Mouse (Mus musculus): ENCODE data around the gene Rora.

Gene Rora

DNA sequence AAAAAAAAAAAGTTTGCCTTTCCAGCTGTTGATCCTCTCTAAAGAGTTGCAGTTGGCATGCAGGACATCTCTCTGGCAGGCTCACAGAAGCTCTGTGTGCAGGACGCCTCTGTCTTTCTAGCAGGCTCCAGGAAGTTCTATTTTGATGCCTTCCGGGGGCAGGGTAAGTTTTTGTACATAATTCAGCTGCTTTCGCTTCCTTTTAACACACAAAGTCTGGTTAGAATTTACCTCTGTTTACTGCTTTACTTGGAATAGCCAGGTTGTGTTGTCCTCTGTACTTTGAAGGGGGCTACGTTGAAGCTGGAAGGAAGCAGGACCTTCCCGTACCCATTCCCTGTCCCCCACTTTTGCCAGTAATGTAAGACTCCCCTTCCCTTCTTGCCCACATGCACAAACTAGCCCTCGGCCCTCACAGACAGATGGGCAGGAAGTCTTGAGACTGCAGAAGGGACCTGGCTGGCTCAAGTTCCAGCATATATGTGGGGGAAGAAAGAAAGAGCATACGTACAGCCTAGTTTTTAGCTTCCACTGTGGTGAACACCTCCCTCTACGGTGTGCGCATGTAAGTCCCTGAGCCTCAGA is 231.0 kb downstream of the Rora start:
- no peak for DNase-seq (ENCODE audit: low read depth, low spot score)

DNA sequence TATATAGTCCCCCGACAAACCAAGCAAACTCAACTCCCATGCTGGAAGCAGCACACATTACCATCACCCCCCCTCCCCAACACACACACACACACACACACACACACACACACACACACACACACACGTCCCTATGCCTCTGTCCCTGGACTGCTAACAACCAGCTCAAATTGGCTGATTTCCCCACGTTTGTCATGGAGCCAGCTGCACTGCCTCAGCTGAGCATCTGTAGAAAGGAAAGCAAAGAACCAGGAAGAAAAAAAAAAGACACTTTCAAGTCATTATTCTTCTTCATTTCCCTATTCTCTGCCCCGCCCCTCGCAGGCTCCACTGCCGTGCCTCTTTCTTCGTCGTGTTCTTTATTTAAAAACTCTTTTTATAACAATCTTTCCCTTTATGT is 235.1 kb downstream of the Rora start:
- DNase-seq (ENCODE audit: low read depth, low spot score): no peak

DNA sequence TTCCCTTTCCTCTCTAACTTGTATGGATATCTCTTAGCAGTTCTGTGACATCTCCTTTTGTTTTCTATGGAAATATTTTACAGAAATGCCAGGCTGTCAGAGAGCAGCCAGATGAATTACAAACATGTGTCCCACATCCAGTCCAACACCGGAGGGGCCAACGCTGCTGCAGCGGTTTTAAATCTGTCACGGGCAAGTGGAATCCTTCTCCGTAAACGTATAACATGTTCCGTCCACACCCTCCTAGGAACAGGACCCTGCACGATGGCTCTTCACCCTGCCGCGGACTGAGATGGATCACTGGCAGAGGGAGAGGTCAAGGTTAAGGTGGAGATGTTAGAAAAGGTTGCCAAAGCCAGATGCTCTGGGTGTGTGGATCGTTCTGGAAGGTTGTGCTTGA is 237.8 kb downstream of the Rora start:
- DNase-seq (ENCODE audit: low read depth, low spot score): peak; percentile 72

DNA sequence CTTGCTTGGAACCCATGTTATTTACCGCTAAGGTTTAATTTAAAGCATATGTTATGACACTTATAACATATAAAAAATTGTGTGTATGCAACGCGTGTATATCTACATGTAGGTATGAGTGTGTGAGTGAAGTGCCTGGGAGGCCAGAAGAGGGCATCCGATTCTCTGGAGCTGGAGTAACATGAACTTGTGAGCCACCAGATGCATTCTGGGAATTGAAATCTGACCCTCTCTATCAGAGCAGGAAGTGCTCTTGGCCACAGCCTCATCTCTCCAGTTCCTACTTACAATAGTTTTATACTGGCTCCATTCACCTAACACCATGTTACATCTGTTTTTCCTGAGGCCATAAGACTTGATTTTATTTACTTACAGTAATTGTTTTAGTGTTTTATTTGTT is 238.8 kb downstream of the Rora start:
- DNase-seq (ENCODE audit: low read depth, low spot score): no peak

DNA sequence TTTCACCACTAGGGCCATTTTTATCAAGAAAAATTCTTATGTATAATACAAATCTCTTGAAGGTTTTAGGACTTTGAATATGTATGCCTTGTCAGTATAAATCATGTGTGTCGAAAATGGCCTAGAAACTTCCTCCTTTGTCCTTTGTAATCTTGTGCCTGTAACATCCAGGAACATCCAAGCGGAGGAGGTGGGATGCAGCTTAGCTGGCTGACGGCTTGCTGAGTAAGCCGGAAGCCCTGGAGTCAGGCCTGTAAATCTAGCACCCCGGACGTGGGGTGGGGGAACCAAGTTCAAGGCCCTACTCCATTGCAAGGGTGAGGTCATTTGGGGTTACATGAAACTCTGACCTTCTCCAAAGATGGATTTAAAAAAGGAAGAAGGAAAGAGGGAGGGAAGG is 239.3 kb downstream of the Rora start:
- DNase-seq (ENCODE audit: low read depth, low spot score): no peak

DNA sequence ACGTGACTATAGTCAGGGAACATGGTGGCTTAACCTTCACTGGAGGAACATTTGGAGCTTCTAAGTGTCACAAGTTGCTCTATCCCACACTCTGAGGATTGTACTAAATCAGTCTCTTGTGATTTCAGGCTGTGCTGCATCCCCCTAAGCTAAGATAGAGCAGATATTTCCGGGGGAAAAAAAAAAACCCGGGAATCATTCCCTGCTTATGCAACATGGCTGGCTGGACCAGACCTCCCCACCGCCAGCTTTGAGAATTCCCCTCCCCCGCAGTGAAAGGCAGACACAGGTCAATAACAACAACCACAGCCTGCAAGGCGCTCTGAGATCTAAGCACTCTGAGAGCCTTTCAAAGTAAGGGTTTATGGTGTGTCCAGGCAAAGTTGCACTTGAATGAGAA is 244.7 kb downstream of the Rora start:
- DNase-seq (ENCODE audit: low read depth, low spot score): no peak

DNA sequence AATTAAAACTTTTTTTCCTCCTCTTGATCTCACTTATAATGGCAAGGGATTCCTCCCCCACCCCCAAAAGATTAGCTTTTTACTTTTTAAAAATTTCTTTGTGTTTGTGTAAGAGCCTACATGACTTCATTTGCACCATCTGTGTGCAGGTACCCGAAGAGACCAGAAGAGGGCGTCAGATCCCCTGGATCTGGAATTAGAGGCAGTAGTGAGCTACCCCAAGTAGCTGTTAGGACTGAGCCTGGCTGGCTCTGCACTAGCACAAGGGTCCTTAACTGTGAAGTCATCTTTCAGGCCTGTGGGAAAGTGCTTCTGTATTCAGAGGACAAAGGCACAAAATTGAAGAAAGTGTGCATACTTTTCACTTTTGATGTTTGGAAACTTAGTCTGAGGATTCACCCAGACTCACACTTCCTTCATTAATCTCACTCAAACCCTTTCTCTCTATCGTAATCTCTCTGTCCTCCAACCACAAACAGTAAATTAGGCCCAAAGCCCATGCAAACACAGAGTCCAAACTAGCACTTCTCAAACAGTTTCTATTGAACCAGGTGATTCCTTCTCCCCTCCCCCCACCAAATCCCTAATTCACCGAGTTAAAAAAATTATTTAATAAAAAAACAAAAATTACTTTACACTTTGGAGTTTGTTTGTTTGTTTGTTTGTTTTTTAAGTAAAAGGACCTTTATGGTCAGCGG is 246.1 kb downstream of the Rora start:
- DNase-seq (ENCODE audit: low read depth, low spot score): no peak

DNA sequence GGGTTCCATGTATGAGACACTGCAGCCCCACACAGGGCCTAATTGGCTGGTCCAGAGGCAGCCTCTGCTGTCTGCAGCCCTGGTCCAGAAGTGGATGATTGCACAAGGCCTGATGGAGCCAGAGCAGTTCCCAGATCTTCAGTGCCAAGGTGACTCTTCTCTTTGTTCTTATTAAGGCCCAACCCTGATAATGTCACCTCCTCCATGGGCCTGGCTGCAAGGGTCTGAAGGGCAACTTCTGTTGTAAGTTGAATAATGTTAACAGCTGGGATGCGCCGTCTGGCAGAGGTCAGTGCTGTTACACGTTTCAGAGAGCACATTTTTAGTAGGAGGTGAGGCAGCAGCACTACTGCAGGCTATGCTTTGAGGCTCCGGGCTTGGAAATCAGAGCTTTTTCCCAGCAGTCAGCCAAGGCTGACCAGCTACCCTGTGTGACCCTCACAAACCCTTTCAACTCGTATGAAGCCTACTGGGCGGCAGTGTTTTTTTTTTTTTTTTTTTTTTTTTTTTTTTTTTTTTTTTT is 252.8 kb downstream of the Rora start:
- DNase-seq (ENCODE audit: low read depth, low spot score): no peak

DNA sequence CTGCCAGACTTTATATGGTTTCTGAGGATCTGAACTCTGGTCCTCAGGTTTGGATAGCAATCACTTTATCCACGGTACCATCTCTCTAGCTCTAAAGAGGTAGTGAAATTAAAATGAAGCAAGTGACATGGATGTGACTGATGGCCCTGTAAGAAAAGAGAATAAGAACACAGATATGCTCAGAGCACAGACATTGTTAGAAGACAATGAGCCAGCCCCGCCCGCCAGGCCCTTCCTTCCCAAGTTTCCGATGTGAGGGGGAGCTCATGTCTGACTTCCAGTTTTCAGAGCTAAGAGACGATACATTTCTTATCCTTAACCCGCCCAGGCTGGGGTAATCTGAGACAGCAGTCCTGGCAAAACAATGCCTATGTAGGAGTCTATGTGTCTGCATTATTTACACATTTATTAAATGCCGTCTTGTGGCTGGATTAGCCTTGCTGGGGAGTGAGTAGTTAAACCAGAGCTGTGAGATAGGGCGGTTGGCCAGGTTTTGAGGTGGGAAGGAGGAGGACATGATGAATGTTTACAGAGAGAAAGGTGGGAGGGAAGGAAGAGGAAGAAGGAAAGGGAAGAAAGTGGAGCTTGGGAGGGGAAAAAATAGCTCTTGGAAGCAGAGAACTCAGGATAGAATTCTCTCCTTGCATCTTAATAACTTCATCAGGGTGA is 259.0 kb downstream of the Rora start:
- no peak for DNase-seq (ENCODE audit: low read depth, low spot score)

DNA sequence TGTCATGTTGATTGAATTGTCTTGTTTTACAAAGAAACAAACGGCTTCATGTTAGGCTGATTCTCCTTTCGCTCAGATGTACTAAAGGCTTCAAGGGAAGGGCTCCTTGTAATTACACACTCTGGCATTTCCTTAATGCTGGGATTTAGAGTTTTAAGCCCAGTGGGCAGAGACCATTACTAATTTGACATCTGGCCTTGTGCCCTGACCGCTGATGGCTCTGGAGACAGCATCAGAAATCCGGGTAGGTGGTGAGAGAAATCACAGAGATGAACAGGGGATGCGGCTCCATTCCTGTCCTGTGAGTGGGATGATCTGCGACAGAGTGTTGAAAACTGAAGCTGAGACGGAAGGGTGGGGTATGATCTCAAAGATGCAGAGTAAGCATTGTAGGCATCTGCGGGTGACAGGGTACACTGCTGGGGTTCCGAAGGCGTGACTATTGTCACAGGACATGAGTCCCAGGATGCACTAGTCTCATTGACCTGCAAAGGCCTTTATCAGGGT is 259.7 kb downstream of the Rora start:
- DNase-seq (ENCODE audit: low read depth, low spot score): no peak

DNA sequence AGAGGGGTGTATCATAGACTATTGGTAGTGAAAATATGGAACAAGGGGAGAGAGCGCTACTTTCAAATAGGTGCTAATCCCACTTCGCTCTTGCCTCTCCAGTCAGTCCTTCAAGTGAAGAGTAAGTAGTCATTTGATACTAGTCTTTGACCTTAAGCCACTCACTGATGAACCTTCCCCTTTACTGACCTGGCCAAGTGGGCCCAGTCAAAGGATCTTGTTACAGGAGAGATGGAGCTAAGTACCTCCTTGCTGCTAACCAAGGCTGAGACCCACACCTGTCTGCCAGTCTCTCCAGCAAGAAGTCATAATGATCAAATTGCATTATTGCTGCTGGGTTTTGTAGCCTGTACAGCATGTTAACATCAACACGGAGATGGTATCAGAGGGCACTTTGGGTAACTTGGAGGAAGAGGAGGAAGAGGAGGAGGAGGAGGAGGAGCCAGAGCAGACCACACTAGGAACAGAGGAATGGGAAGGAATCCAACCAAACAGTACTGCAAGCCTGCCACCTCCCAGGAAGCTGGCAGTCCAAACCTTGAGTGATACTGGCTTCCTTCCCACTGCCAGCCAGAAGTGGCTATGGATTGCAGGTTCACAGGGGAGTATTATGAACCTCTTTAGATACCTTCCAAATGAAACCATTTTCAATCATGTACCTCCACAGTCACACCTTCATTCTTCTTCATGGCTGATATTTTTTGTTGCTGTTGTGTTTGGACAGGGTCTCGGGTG is 261.1 kb downstream of the Rora start:
- DNase-seq (ENCODE audit: low read depth, low spot score): no peak

DNA sequence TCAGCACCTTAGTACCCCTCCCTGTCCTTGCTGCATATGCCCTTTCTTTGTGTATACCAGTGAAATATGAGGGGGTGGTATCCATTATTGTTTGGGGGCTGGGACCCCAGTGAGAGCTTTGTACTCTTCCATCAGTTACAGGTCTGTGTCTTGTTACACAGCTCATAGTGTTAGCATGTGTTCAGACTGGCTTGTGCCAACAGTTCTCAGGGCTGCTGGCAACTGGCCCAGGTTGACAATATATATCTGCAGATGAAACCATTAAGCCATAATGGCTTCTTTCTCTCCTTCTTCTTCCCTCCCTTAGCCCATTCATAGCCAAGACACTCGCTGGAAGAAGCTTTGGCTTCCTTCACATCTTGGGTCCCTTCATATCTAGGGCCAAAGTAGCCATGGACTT is 263.2 kb downstream of the Rora start:
- no peak for DNase-seq (ENCODE audit: low read depth, low spot score)

DNA sequence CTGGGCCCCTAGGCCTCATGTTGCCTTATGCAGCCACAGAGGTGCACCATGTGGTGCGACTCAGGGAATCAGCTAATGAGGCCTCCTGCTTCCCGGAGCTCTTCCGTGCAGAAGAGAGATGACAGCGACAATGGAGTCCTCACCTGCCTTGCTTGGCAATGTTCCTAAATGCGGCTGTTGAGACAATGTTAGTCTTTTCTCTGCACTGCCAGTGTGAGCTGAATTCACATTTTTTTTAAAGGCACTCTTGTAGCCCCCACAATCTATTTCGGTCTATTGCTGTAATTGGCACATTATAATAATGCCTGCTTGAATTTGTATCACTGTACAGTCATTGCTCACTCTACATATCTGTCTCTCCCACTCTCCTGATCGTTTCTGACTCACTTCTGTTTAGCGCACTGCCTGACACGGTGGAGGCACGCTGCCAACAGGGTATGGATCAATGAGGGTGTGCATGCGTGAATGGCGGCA is 269.6 kb downstream of the Rora start:
- no peak for DNase-seq (ENCODE audit: low read depth, low spot score)

DNA sequence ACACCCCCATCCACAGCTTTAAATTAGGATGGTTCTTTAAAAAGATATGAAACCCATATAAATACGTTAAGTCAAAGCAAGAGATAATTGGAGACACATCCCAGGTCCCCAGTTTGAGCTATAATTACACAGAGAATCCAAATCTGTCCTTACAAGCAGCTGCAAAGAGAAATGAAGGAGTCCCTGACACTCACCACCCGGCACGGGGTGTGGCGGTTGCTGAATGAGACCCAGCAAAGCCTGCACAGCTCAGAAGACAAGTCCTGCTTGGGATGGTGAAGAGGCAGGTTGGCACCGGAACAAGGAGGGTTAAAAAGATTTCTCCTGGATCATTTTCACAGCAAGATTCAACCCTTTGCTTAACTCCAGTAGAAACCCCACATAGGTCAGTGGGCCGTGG is 272.8 kb downstream of the Rora start:
- no peak for DNase-seq (ENCODE audit: low read depth, low spot score)

DNA sequence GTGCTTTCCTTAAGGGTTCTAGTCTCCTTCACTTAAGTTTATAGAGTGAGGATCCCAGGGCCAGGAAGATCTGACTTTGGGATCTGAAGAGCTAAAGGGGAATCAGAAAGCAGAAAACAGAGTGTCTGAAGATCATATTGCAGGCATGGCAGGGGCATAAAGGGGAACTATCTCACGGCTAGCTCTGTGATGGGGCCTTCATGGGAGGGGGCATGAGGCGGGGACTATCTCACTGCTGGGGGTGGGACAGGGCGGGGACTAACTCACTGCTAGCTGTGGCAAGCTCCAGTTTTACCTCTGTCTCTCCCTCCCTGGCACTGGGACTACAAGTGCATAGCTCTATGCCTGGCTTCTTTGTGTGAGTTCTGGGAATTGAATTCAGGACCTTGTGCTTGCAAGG is 279.6 kb downstream of the Rora start:
- DNase-seq (ENCODE audit: low read depth, low spot score): no peak

DNA sequence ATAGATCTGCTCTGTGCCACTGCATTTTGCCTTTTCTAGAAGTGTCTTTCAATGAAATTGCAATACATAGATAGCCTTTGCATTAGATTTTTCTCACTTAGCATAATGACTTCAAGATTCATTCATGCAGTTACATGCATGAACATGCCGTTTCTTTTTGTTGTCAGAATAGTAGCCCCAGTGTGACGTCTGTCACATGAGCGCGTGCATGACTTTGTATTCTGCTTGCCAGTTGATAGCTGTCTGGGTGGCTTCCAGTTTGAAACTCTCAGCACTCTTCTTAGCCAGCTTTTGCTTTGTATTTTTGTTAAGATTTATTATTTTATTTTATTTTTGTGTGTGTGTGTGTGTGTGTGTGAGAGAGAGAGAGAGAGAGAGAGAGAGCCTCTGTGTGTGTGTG is 280.7 kb downstream of the Rora start:
- DNase-seq (ENCODE audit: low read depth, low spot score): no peak

DNA sequence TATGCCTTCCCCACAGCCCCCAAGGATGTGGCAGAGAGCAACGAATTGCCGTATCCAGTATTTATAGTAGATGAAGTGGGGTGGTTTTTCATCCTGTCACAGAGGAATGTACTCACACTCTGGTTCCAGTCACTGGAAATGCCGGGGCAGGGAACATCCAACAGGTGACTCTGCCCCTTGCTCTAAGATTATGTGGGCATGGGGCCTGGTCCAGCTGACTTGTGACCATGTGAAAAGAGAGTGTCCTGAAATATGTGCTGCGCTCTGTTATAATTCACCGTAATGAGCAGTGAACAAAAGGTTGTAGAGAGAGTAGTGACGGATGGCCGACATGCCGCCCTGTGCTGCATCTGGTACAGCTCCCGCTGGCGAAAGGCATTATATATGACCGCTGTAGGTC is 282.0 kb downstream of the Rora start:
- peak; percentile 65 for DNase-seq (ENCODE audit: low read depth, low spot score)

DNA sequence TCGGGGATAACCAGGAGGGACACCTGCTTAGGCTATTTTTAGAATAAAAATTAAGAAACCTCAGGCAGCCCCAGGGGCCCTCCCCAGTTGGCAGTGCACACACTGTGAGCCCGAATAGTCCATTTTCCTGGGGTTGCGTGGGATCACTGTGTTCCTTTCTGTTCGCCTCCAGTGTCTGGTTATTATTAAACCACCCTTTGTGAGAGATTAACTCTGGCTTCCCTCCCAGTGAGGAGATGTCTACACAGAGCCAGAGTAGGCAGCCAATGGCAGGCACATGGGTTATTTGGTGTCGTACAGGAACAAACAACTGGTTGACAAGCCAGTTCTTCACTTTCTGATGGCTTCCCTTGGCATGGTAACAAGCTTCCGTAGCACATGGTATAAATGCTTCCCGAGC is 287.5 kb downstream of the Rora start:
- no peak for DNase-seq (ENCODE audit: low read depth, low spot score)

DNA sequence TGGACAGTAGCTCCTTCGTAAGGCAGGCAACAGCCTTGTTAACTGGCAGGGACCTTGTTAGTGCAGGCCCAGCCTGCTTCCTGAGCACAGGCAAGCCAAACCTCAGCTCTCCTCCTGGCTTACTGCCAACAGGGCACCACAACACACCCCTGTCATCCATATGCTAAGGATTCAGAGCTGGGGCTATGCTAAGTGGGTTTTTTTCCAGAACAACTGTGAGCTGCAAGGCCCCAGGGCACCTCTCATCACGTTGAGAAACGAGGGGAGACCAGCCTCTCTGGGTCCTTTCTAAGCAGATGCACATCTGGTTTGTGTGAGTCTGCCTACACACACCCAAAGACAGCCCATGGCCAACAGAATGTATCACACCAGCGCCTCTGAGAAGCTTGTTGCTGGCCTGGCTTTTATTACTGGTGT is 289.0 kb downstream of the Rora start:
- no peak for DNase-seq (ENCODE audit: low read depth, low spot score)

DNA sequence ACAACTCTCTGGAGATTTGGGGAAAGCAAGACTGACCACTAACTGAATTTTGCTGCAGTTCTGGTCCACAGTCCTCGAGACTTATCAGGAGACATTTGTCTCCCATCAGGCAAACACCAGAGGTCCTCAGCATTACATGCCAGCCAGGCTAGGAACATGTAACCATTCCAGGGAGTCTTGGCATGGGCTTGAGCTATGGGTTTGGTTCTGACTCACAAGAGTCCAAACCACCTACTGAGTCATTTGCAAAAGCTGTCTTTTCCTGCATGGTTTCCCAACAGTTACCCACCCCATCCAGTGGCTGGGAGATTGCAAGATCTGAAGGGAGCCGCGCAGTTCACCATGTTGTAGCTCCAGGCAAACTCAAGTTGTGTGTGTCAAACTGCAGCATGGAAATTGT is 290.4 kb downstream of the Rora start:
- DNase-seq (ENCODE audit: low read depth, low spot score): no peak

DNA sequence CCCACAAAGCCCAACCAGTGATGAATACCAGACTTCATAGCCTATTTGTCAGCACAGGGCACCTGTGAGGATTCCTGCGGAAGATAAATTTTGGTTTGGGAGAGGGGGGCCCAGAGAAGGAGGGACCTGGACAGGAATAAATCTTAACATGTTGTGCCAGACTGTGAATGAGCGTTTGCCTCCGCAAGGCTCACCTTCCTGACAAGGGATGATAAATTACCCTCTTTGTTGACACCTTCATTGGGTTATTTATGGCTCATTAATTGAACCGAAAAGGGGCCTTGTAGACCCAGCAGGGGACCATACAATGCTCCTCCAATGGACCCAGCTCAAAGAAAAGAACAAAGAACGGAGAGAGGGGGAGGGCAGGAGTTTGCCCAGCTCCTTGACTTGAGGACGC is 294.1 kb downstream of the Rora start:
- DNase-seq (ENCODE audit: low read depth, low spot score): peak; percentile 88

DNA sequence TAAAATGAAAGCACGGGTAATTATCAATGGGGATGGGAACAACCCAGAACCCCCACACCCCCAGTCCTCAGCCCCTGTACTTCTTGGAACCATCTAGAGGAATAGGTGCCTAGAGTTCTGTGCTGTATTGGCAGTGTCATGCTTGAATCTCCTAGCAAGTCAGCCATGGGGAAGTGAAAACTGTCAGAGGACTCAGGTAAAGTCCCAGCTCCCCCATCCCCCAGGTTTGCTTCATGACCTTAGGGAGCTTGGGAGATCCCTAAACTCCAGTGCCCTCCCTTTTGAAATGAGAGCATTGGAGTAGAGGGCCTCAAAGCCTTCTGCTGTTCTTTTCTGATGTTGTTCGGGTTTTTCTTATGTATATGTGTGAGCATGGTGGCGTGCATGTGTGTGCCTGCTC is 294.6 kb downstream of the Rora start:
- DNase-seq (ENCODE audit: low read depth, low spot score): no peak

Measured in mesoderm, embryonic 11.5 days (tissue).